Mouse (Mus musculus) spleen, adult 2 months (tissue): Measurements from ENCODE around the gene Cisd3. TPM values are rescaled to one million over a fixed set of nuclear protein-coding genes. Genes with fewer than 3 reads are reported as not detected.

ENCODE experiments used
- DNase-seq, 2 experiments: peaks; one replicate each; pipeline versions ENCODE4 v3.0.0 to v3.0.0-alpha.2; 2012 to 2021; ENCODE audit warnings: low spot score in 2 of 2, low read depth in 1 of 2
- H3K27ac ChIP-seq: fragments of 200-500 bp; 2 replicates; pipeline ENCODE4 v1.5.1; 2012; ENCODE audit warnings: low read length, inconsistent platforms; ENCODE audit not compliant: insufficient read depth
- H3K27me3 ChIP-seq: fragments of 200-500 bp; 2 replicates; pipeline ENCODE4 v1.6.1; 2012; ENCODE audit warnings: mild to moderate bottlenecking, moderate library complexity, low read length, inconsistent platforms; ENCODE audit not compliant: control insufficient read depth, insufficient read depth
- H3K36me3 ChIP-seq: fragments of 200-500 bp; 2 replicates; pipeline ENCODE4 v1.6.1; 2012; ENCODE audit warnings: mild to moderate bottlenecking, low read length, inconsistent platforms; ENCODE audit not compliant: control insufficient read depth, insufficient read depth
- H3K4me1 ChIP-seq: fragments of 200-500 bp; 2 replicates; pipeline ENCODE4 v1.6.1; 2011; ENCODE audit warnings: inconsistent platforms; ENCODE audit not compliant: control insufficient read depth, insufficient read depth, insufficient read length
- H3K4me3 ChIP-seq: fragments of 200-500 bp; 2 replicates; pipeline ENCODE4 v1.5.1; 2011; ENCODE audit warnings: mild to moderate bottlenecking, inconsistent platforms; ENCODE audit not compliant: insufficient read depth, insufficient read length; ENCODE audit errors: extremely low read depth
- CTCF ChIP-seq: fragments of 200-500 bp; IDR thresholded peaks from 2 replicates; pipeline ENCODE4 v1.5.1; 2011; ENCODE audit warnings: mild to moderate bottlenecking, inconsistent platforms; ENCODE audit not compliant: insufficient read depth, insufficient read length, insufficient replicate concordance; ENCODE audit errors: extremely low read depth
- POLR2A ChIP-seq: fragments of 200-500 bp; IDR thresholded peaks from 2 replicates; pipeline ENCODE4 v1.6.1; 2011; ENCODE audit warnings: low read depth, low read length, inconsistent platforms
- WGBS: fragments of 180-500 bp; shearing (Covaris S2); methylation state at CpG from one replicate; pipeline ENCODE4 v1.1.7; 2018; 5-methylcytosine and 5-hydroxymethylcytosine counted together
- polyA plus RNA-seq: library from polyadenylated mRNA; depleted of rRNA; stranded (reverse); fragments of >200 nt; gene quantifications from 2 replicates; pipeline ENCODE4 v1.2.3, GENCODE M21; 2012

The Cisd3 gene
- polyA plus RNA-seq, 1 experiment, result 17.3 TPM

DNA sequence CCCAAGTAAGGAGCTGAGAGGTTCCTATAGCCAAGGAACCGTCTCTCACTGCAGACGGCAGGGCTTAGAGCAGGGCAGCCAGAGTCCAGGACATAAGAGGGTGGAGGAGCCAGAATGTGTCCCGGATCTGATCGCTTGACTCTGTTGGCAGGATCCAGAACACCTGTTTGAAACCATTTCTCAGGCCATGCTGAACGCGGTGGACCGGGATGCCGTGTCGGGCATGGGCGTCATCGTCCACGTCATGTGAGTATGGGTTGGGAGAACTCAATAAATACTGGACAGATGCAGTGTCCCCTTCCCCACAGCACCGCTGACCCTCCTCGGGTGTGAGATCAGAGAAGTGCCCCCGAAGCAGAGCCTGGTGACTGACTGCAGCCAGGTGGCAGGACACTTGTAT is 26.7 kb downstream of the Cisd3 start:
- Histone ChIP-seq H3K4me3 (no peak overlapping the region), H3K36me3 (peaks cover 19% of the 10 kb centered on the region), H3K27ac (no peak overlapping the region), H3K27me3 (no peaks in the 10 kb centered on the region), H3K4me1 (no peaks in the 10 kb centered on the region)
- TF ChIP-seq POLR2A (no peak), CTCF (no peak)
- 93% methylated on average over 15 of the region's 15 CpGs for WGBS
- DNase-seq, result no peak

DNA sequence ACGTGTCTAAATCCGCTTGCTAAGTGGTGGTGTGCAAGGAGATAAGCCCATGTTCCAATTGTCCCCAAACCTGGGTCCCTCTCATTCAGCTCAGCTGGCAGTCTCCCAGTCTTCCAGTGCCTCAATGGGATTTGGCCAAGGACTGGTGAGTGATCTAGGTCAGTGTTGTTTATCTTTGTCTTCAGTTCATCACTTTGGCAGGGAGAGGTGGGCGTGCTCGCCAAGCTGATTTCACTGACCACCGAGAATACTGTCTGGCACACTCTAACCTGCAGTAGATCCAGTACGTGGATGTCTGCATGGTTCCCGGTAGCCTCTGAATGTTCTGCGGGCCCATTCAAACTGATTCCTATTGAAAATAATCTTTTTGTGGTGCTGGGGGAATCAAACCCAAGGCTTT is 28.3 kb downstream of the Cisd3 start:
- no peaks in the 10 kb centered on the region for H3K27me3 ChIP-seq
- no peak for TF ChIP-seq POLR2A
- H3K4me1 ChIP-seq, result peaks cover 9% of the 10 kb centered on the region; the same call in 1 of the 2 replicates
- 92% methylated on average over 8 of the region's 8 CpGs for WGBS
- no peak overlapping the region for H3K4me3 ChIP-seq
- no peak for DNase-seq
- peaks cover 21% of the 10 kb centered on the region for H3K36me3 ChIP-seq
- no peak overlapping the region for H3K27ac ChIP-seq

DNA sequence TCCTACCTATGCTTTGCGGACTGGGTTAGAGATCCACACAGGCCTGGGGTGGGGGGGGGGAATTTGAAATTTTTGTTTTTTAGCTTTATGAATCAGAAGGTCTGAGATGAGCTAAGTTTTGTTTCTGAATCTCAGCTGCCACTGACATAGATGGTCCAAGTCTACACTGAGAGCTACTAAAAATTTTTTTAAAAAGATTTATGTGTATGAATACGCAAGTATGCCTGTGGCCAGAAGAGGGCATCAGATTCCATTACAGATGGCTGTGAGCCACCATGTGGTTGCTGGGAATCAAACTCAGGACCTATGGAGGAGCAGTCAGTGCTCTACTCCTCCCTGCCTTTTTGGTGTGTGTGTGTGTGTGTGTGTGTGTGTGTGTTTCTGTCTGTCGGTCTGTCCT is 28.7 kb downstream of the Cisd3 start:
- H3K36me3 ChIP-seq, result peaks cover 24% of the 10 kb centered on the region
- H3K27me3 ChIP-seq, result no peaks in the 10 kb centered on the region
- no peak for DNase-seq
- H3K4me3 ChIP-seq, result no peak overlapping the region
- TF ChIP-seq CTCF (no peak), POLR2A (no peak)
- no peak overlapping the region for H3K27ac ChIP-seq
- WGBS, result over 99% methylated on average over 3 of the region's 3 CpGs
- H3K4me1 ChIP-seq, result peaks cover 11% of the 10 kb centered on the region; the same call in 1 of the 2 replicates

DNA sequence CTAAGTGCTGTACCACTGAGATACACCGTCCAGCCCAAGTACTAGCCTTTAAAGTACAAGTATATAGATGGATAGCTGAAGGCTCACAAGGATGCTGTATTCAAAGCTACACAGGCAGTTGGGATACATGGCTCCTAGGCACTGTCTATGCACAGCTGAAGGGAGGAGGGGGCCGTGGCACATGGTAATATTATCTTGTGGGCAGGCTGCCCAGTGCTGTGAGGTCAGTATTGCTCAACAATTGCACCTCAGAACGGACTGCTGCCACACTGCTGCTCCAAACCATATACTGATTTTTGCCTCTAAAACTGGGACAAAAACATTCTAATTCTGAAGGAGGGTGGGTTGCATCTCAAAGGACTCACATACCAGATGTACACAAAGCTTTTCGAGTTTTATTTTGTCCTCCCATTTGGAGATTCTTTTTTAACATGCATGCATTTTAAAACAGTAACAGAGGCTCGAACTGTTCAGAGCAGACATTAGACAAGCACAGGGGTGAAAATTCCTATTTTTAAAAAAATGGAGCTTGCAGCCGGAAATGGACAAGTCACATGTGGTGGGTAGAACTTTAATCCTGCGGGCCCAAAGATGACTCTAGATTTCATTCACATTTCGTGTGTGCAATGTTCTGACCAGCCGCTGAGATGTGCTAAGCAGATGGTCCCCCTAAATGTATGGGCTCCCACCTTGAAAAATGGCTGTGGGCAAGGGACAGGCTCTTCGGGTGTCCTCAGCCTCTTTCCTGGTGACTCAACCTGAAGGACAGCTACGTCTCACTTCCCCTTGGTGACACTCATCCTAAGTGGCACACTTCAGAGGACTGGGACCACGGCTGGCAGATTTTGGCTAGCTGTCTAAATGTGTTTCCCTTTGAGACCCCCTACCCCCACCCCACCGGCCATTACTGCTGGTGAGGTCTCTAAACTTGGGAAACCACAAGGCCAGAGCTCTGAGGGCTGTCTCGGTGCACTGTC is 29.4 kb downstream of the Cisd3 start:
- no peak for DNase-seq
- peaks cover 11% of the 10 kb centered on the region; the same call in 1 of the 2 replicates for H3K4me1 ChIP-seq
- H3K36me3 ChIP-seq, result peaks cover 27% of the 10 kb centered on the region
- no peak overlapping the region for H3K27ac ChIP-seq
- TF ChIP-seq POLR2A (no peak), CTCF (no peak)
- no peak overlapping the region for H3K4me3 ChIP-seq
- H3K27me3 ChIP-seq, result no peaks in the 10 kb centered on the region
- 85% methylated on average over 14 of the region's 14 CpGs for WGBS

DNA sequence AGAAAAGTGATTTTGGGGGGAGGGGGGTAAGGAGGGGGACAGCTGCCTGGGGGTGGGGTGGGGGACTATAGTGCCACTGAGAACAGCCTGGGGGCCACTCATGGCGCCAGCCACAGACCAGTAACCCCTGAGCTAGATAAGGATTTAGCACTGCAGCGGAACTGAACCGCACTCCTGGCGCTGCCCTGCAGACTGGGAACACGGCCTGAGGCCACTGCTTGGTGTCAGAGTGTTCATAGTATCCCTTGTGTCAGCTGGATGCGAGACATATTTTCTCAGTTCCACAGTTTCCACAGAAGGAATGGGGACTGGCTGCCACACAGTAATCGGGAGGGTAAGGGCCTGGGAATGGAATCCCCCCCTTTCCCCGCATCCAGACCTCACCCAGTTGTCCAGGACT is 30.4 kb downstream of the Cisd3 start:
- Histone ChIP-seq H3K4me3 (no peak overlapping the region), H3K4me1 (peaks cover 11% of the 10 kb centered on the region; the same call in 1 of the 2 replicates), H3K27ac (no peak overlapping the region), H3K36me3 (peaks cover 33% of the 10 kb centered on the region), H3K27me3 (no peaks in the 10 kb centered on the region)
- TF ChIP-seq CTCF, result no peak
- TF ChIP-seq POLR2A, result no peak
- no peak for DNase-seq
- 93% methylated on average over 8 of the region's 8 CpGs for WGBS

DNA sequence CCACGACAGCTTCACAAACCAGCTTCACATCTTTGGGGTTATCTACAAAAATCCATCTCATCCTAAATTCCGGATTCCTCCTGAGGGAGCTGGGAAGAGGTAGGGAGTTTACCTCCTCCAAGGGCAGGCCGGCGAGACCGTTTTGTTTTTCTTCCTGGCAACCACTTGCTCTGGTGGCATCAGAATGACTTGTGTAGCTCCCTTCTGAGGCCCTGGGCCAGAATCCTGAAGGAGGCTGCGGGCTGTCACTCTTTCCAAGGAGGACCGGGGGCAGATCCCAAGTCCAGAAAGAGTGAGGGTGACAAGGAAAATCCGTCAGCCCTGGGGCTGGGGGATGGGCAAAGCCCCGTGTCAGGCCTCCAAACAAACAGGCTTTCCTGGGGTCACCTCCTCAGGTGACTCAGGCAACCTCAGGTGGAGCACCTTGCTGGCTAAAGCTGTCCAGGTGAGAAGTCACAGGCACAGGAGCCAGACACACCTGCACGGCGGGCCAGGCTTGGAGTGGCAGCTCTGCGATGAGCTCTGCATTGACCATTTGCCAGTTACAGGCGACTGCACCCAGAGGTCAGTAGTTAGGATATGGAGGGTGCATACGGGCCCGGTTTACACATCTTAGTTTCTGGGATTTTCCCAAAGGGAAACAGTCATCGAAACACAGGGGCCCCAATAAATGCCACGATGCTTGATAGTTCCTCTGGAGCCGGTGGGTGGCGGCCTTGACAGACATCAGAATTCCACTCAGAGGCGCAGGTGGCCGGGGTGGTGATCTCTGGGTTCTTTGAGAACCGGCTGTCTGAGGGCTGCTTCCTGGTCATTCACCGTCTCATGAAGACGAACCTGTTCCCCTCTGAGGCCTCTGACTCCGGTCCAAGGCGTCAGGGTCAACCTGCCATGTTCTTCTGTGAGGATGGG is 32.0 kb downstream of the Cisd3 start:
- no peak for TF ChIP-seq POLR2A
- TF ChIP-seq CTCF, result no peak
- H3K27me3 ChIP-seq, result no peaks in the 10 kb centered on the region
- peaks cover 36% of the 10 kb centered on the region for H3K36me3 ChIP-seq
- peaks cover 11% of the 10 kb centered on the region; the same call in 1 of the 2 replicates for H3K4me1 ChIP-seq
- WGBS, result 79% methylated on average over 26 of the region's 26 CpGs
- H3K27ac ChIP-seq, result peak overlapping the region; percentile 56
- no peak for DNase-seq
- no peak overlapping the region for H3K4me3 ChIP-seq
